Mouse (Mus musculus): Measurements from ENCODE around the gene Agpat1.

Gene Agpat1

GRCm38 (mm10) chr17:34604061-34604508 lies at the start of gene Agpat1:
Gene Agpat1, plus strand, starts transcription at chr17:34604262.
- DNase-seq = peak; percentile 99

GRCm38 (mm10) chr17:34555483-34555882 lies 48.6 kb upstream of the Agpat1 start:
- peak; percentile 91 for DNase-seq

GRCm38 (mm10) chr17:34556406-34556805 lies 47.7 kb upstream of the Agpat1 start:
- DNase-seq = no peak

- DNase-seq = no peak
Observed at GRCm38 (mm10) chr17:34557411-34557810, 46.7 kb upstream of the Agpat1 start.

- DNase-seq = no peak
Observed at GRCm38 (mm10) chr17:34559116-34559515, 44.9 kb upstream of the Agpat1 start.

- no peak for DNase-seq
Observed at GRCm38 (mm10) chr17:34559895-34560294, 44.2 kb upstream of the Agpat1 start.

GRCm38 (mm10) chr17:34560438-34560837 lies 43.6 kb upstream of the Agpat1 start:
- no peak for DNase-seq

- no peak for DNase-seq
Observed at GRCm38 (mm10) chr17:34561200-34561599, 42.9 kb upstream of the Agpat1 start.

GRCm38 (mm10) chr17:34562595-34562994 lies 41.5 kb upstream of the Agpat1 start:
- no peak for DNase-seq

- DNase-seq = no peak
Observed at GRCm38 (mm10) chr17:34563354-34563753, 40.7 kb upstream of the Agpat1 start.

GRCm38 (mm10) chr17:34564003-34564421 lies 40.0 kb upstream of the Agpat1 start, which contains the start of gene Notch4:
Gene Notch4, plus strand, starts transcription at chr17:34564268.
- peak; percentile 75 for DNase-seq

GRCm38 (mm10) chr17:34564796-34565195 lies 39.3 kb upstream of the Agpat1 start:
- DNase-seq = peak; percentile 74

- DNase-seq = peak; percentile 30
Observed at GRCm38 (mm10) chr17:34567311-34567710, 36.8 kb upstream of the Agpat1 start.

GRCm38 (mm10) chr17:34568421-34568820 lies 35.6 kb upstream of the Agpat1 start:
- DNase-seq = no peak

- DNase-seq = no peak
Observed at GRCm38 (mm10) chr17:34569919-34570318, 34.1 kb upstream of the Agpat1 start.

- no peak for DNase-seq
Observed at GRCm38 (mm10) chr17:34571875-34572274, 32.2 kb upstream of the Agpat1 start.

GRCm38 (mm10) chr17:34572361-34572760 lies 31.7 kb upstream of the Agpat1 start:
- DNase-seq = peak; percentile 32

GRCm38 (mm10) chr17:34576577-34576976 lies 27.5 kb upstream of the Agpat1 start:
- no peak for DNase-seq

GRCm38 (mm10) chr17:34578070-34578469 lies 26.0 kb upstream of the Agpat1 start:
- no peak for DNase-seq

- no peak for DNase-seq
Observed at GRCm38 (mm10) chr17:34582528-34582927, 21.5 kb upstream of the Agpat1 start.

- peak; percentile 32 for DNase-seq
Observed at GRCm38 (mm10) chr17:34583397-34583796, 20.7 kb upstream of the Agpat1 start.

- no peak for DNase-seq
Observed at GRCm38 (mm10) chr17:34583819-34584218, 20.2 kb upstream of the Agpat1 start.

- DNase-seq = no peak
Observed at GRCm38 (mm10) chr17:34585121-34585520, 18.9 kb upstream of the Agpat1 start.

- DNase-seq = peak; percentile 33
Observed at GRCm38 (mm10) chr17:34585877-34586771, 17.9 kb upstream of the Agpat1 start.

Data from kidney, postnatal 10 days (tissue).